Mouse (Mus musculus) bone marrow macrophage, adult 2 months (primary cell): ENCODE measurements around the gene Nectin1.

ENCODE experiments used
- CTCF ChIP-seq: IDR thresholded peaks from 2 replicates; pipeline ENCODE4 v1.5.1; 2012; ENCODE audit warnings: low read depth, mild to moderate bottlenecking, low read length, moderate library complexity
- POLR2A ChIP-seq: IDR thresholded peaks from 2 replicates; pipeline ENCODE4 v1.6.1; 2012; ENCODE audit warnings: mild to moderate bottlenecking, low read depth, low read length, borderline replicate concordance

DNA sequence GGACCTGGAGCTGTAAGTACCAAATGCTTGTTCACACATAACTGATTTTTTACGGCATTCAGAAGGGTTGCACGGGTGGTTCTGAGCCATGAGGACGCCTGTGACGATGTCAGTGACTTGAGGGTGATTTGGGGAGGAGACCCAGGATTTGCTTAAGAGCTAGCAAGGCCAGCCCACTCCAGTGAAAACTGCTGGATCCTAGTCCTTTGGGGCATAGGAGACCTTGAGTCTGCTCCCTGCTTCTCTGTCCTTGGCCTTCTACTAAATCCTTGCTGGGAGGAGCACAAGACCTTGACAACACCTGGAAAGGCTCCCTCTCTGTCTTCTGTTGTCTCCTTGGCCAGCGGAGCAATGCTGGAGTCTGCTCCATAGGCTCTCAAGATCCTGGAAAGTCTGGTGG, 4.7 kb downstream of the Nectin1 start:
- no peak for TF ChIP-seq CTCF
- TF ChIP-seq POLR2A, result no peak
